ENCODE assay signal across 10 mouse cellular contexts in the genomic region with DNA sequence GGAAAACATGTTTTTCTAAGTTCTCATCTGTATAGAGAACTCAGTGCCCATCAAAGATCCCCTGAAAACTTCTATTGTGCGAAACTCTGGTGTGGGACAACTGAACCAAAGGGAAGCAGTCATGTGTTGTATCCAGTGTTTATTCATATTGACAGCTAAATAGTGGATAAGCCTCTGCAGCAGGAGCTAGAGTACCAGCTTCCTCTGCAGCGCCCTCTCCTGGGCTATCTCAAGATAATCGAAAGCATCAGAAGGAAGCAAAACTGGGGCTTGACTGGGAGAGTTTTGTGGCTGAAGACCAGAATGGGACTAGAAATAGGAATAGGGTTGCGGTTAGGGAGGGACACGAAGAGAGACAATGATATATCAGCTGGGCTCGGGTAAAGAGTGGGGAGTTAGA. TPM values are rescaled to one million over a fixed set of nuclear protein-coding genes. Genes with fewer than 3 reads are reported as not detected.
A peak's percentile ranks its signal among the peaks of the same experiment; 100 is the strongest.
DNase-seq lines count a peak whose midpoint lies in the region; ATAC-seq and TF ChIP-seq lines count a peak whose summit lies in the region.
"Had no signal": no experiment of that assay in that cellular context is flagged by ENCODE, and none has a peak within 500 bp of the region (broad histone marks: within the 10 kb centered on the region; RNA-seq: fewer than 3 reads in every experiment).

No protein-coding gene starts in this region.

- no peaks in the 10 kb centered on the region for H3K4me1 ChIP-seq in forebrain, embryonic 16.5 days (replicated peaks; ENCODE audit: control insufficient read depth, insufficient read depth, low read length)

- H3K36me3 ChIP-seq in forebrain, embryonic 16.5 days (ENCODE audit: control insufficient read depth, insufficient read depth) = no peaks in the 10 kb centered on the region

- TF ChIP-seq CTCF in brain, embryonic 14.5 days (IDR thresholded peaks at IDR 0.05; ENCODE audit: borderline replicate concordance, extremely low read depth, insufficient read depth, insufficient read length) = peak; percentile 13; the same call in 1 of the 2 replicates

- H3K4me3 ChIP-seq in forebrain, embryonic 16.5 days (replicated peaks; ENCODE audit: low read length) = no peak overlapping the region

- no peak for ATAC-seq in forebrain, embryonic 16.5 days
- ATAC-seq: forebrain, embryonic 14.5 days; inflammation-experienced regulatory T-cells, adult 6 months had no signal

- H3K27ac ChIP-seq in forebrain, embryonic 16.5 days (ENCODE audit: low read length) = no peak overlapping the region
- H3K27ac ChIP-seq: macrophage had no signal

- 53% methylated on average over 6 of the region's 6 CpGs for WGBS in forebrain, embryonic 16.5 days

- H3K9me3 ChIP-seq in forebrain, embryonic 16.5 days (ENCODE audit: control insufficient read depth, low read length) = no peaks in the 10 kb centered on the region

- DNase-seq in kidney, adult 9 months = peak; percentile 64
- DNase-seq in kidney, adult 11 months = no peak
- peak; percentile 4 for DNase-seq in thymus, postnatal 14 days
- no peak for DNase-seq in thymus, postnatal 0 days (ENCODE audit: low spot score)
- DNase-seq in brain, embryonic 14.5 days (ENCODE audit: low read depth) = no peak
- no peak for DNase-seq in heart, adult 9 months (ENCODE audit: low spot score in 2 of 2)

- no peaks in the 10 kb centered on the region for H3K27me3 ChIP-seq in forebrain, embryonic 16.5 days (replicated peaks; ENCODE audit: control insufficient read depth, insufficient read depth, low read length)

- no peak overlapping the region for H3K9ac ChIP-seq in forebrain, embryonic 16.5 days (replicated peaks; ENCODE audit: low read depth, low read length)

- H3K4me2 ChIP-seq in forebrain, embryonic 16.5 days (ENCODE audit: low read length) = no peak overlapping the region

- TF ChIP-seq POLR2A in brain, embryonic 14.5 days (IDR thresholded peaks at IDR 0.05; ENCODE audit: borderline replicate concordance, extremely low read depth, insufficient read depth, insufficient read length, poor library complexity, severe bottlenecking) = no peak

RNA-seq across cellular contexts. Expression of gene Acsm4, which starts 18.9 kb away (rescaled TPM):
- polyA plus RNA-seq in thymus, postnatal 0 days (2015; fragmentation: Nextera tagmentation; extraction: Ambion mirVana) = 0.07 and 0.08 TPM in 2 replicates
- not detected in 2 replicates for polyA plus RNA-seq in brain, embryonic 14.5 days (2012; rRNA removed)
- 0.09 TPM in 1 of 2 replicates, not detected in the other for polyA plus RNA-seq in forebrain, embryonic 16.5 days (2015; fragmentation: Nextera tagmentation; extraction: Ambion mirVana)
- polyA plus RNA-seq: forebrain, embryonic 14.5 days; inflammation-experienced regulatory T-cells, adult 6 months; macrophage had no signal

RNA-seq across cellular contexts. Expression of gene Thumpd1, which starts 49.7 kb away (rescaled TPM):
- polyA plus RNA-seq in thymus, postnatal 0 days (2015; fragmentation: Nextera tagmentation; extraction: Ambion mirVana) = 84.6 and 85.9 TPM in 2 replicates
- 47.0 and 48.5 TPM in 2 replicates for polyA plus RNA-seq in brain, embryonic 14.5 days (2012; rRNA removed)
- polyA plus RNA-seq in forebrain, embryonic 16.5 days (2015; fragmentation: Nextera tagmentation; extraction: Ambion mirVana) = 96.6 and 103 TPM in 2 replicates

Comparison
In these comparisons a context has a peak if more than half of its experiments do, and no peak if none do; other contexts are left out.
1. DNase-seq: peak in kidney, adult 9 months (single experiment) and thymus, postnatal 14 days (single experiment); none in kidney, adult 11 months (single experiment), thymus, postnatal 0 days (single experiment), brain, embryonic 14.5 days (single experiment) and heart, adult 9 months (0 of 2).